Comparison of ENCODE assay signal across 8 mouse cellular contexts in genomic region chr1:166409177-166409700, GRCm38 (mm10). TPM values are rescaled to one million over a fixed set of nuclear protein-coding genes. Genes with fewer than 3 reads are reported as not detected.
DNase-seq lines count a peak whose midpoint lies in the region; ATAC-seq and TF ChIP-seq lines count a peak whose summit lies in the region.

No protein-coding gene starts in this region.

- peak overlapping the region; percentile 61 for H3K4me3 ChIP-seq in erythroblast, embryonic 14.5 days (replicated peaks)
- peak overlapping the region; percentile 53 for H3K4me3 ChIP-seq in embryonic fibroblast, embryonic 13.5 days (ENCODE audit: insufficient read depth, low read length)
- H3K4me3 ChIP-seq in hindbrain, embryonic 10.5 days, result peak overlapping the region; percentile 71
- peak overlapping the region; percentile 78 for H3K4me3 ChIP-seq in limb, embryonic 12.5 days (replicated peaks)
- H3K4me3 ChIP-seq in midbrain, embryonic 10.5 days, result peak overlapping the region; percentile 84

- no peak overlapping the region for H3K27ac ChIP-seq in embryonic fibroblast, embryonic 13.5 days (ENCODE audit: insufficient read depth, low read length)
- peak overlapping the region; percentile 95 for H3K27ac ChIP-seq in hindbrain, embryonic 10.5 days
- peak overlapping the region; percentile 81 for H3K27ac ChIP-seq in limb, embryonic 12.5 days
- H3K27ac ChIP-seq in midbrain, embryonic 10.5 days (replicated peaks), result peak overlapping the region; percentile 98

- H3K9ac ChIP-seq in limb, embryonic 12.5 days (replicated peaks), result peak overlapping the region; percentile 88

- H3K36me3 ChIP-seq in erythroblast, embryonic 14.5 days (ENCODE audit: control insufficient read depth), result no peaks in the 10 kb centered on the region
- peaks cover 42% of the 10 kb centered on the region for H3K36me3 ChIP-seq in hindbrain, embryonic 10.5 days
- peaks cover 37% of the 10 kb centered on the region for H3K36me3 ChIP-seq in limb, embryonic 12.5 days
- H3K36me3 ChIP-seq in midbrain, embryonic 10.5 days, result peaks cover 40% of the 10 kb centered on the region

- DNase-seq in NIH3T3 (ENCODE audit: low read depth), result peak; percentile 47
- peak; percentile 62 for DNase-seq in hindbrain, embryonic 10.5 days (ENCODE audit: low spot score)
- DNase-seq in midbrain, embryonic 10.5 days (ENCODE audit: low spot score), result no peak
- peak; percentile 66 for DNase-seq in yolk sac, embryonic 10.5 days (ENCODE audit: low spot score)

- TF ChIP-seq POLR2A in embryonic fibroblast, embryonic 13.5 days (IDR thresholded peaks at IDR 0.05; ENCODE audit: low read depth, low read length), result no peak

- WGBS in hindbrain, embryonic 10.5 days, result 2% methylated on average over 42 of the region's 45 CpGs
- WGBS in limb, embryonic 12.5 days, result 1% methylated on average over 37 of the region's 45 CpGs
- 2% methylated on average over 45 of the region's 45 CpGs for WGBS in midbrain, embryonic 10.5 days

- peak overlapping the region; percentile 77 for H3K4me2 ChIP-seq in limb, embryonic 12.5 days

- H3K9me3 ChIP-seq in erythroblast, embryonic 14.5 days (ENCODE audit: control insufficient read depth, low read length), result peaks cover 11% of the 10 kb centered on the region
- H3K9me3 ChIP-seq in hindbrain, embryonic 10.5 days, result peaks cover 11% of the 10 kb centered on the region
- peaks cover 13% of the 10 kb centered on the region for H3K9me3 ChIP-seq in limb, embryonic 12.5 days
- H3K9me3 ChIP-seq in midbrain, embryonic 10.5 days (replicated peaks), result peaks cover 14% of the 10 kb centered on the region

- H3K27me3 ChIP-seq in erythroblast, embryonic 14.5 days (ENCODE audit: control insufficient read depth), result peaks cover 7% of the 10 kb centered on the region
- peaks cover 6% of the 10 kb centered on the region; the same call in 1 of the 2 replicates for H3K27me3 ChIP-seq in hindbrain, embryonic 10.5 days (ENCODE audit: insufficient read depth, poor library complexity, severe bottlenecking)
- no peaks in the 10 kb centered on the region for H3K27me3 ChIP-seq in limb, embryonic 12.5 days
- peaks cover 7% of the 10 kb centered on the region for H3K27me3 ChIP-seq in midbrain, embryonic 10.5 days (ENCODE audit: low read depth, poor library complexity, severe bottlenecking)

- ATAC-seq in erythroblast, adult 5-6 weeks (replicated peaks; ENCODE audit: low FRiP score, poor library complexity, severe bottlenecking), result no peak
- ATAC-seq in limb, embryonic 12.5 days (ENCODE audit: insufficient number of reproducible peaks, insufficient read depth, low FRiP score, low TSS enrichment, low read depth), result peak; percentile 58

- TF ChIP-seq CTCF in embryonic fibroblast, embryonic 13.5 days (IDR thresholded peaks at IDR 0.05; ENCODE audit: borderline replicate concordance, insufficient read depth, low read length), result no peak

- H3K4me1 ChIP-seq in erythroblast, embryonic 14.5 days (ENCODE audit: control insufficient read depth), result peaks cover 14% of the 10 kb centered on the region
- no peaks in the 10 kb centered on the region; the same call in 1 of the 2 replicates for H3K4me1 ChIP-seq in embryonic fibroblast, embryonic 13.5 days (ENCODE audit: control insufficient read depth, insufficient read depth, low read length)
- H3K4me1 ChIP-seq in hindbrain, embryonic 10.5 days (replicated peaks), result peaks cover 23% of the 10 kb centered on the region
- H3K4me1 ChIP-seq in limb, embryonic 12.5 days (replicated peaks), result peaks cover 24% of the 10 kb centered on the region
- H3K4me1 ChIP-seq in midbrain, embryonic 10.5 days, result peaks cover 22% of the 10 kb centered on the region

RNA-seq across cellular contexts. Expression of gene Pogk, which starts 0.4 kb away (rescaled TPM):
- 0.02 TPM in 1 of 2 replicates, not detected in the other for polyA plus RNA-seq in erythroblast, embryonic 14.5 days (2012)
- total RNA-seq in erythroblast, adult 5-6 weeks (2015; ENCODE audit: low replicate concordance), result 0.19 and 0.42 TPM in 2 replicates
- total RNA-seq in erythroblast, adult 5-6 weeks (2017; ENCODE audit: low replicate concordance), result 0.42 and 0.60 TPM in 2 replicates
- 17.8 and 20.8 TPM in 2 replicates for polyA plus RNA-seq in embryonic fibroblast, embryonic 13.5 days (2011; ENCODE audit: insufficient read length, low read depth, missing spikeins)
- polyA plus RNA-seq in hindbrain, embryonic 10.5 days (2016; fragmentation: Nextera tagmentation; extraction: Ambion mirVana), result 27.7 and 33.2 TPM in 2 replicates
- 24.9 and 29.0 TPM in 2 replicates for polyA plus RNA-seq in limb, embryonic 12.5 days (2016; fragmentation: Nextera tagmentation; extraction: Ambion mirVana)
- polyA plus RNA-seq in midbrain, embryonic 10.5 days (2016; fragmentation: Nextera tagmentation; extraction: Ambion mirVana), result 26.1 and 37.7 TPM in 2 replicates

RNA-seq across cellular contexts. Expression of gene Tada1, which starts 30.3 kb away (rescaled TPM):
- 0.40 and 1.1 TPM in 2 replicates for polyA plus RNA-seq in erythroblast, embryonic 14.5 days (2012)
- total RNA-seq in erythroblast, adult 5-6 weeks (2015; ENCODE audit: low replicate concordance), result 14.8 and 21.9 TPM in 2 replicates
- 6.0 and 6.6 TPM in 2 replicates for total RNA-seq in erythroblast, adult 5-6 weeks (2017; ENCODE audit: low replicate concordance)
- 20.0 and 28.1 TPM in 2 replicates for polyA plus RNA-seq in embryonic fibroblast, embryonic 13.5 days (2011; ENCODE audit: insufficient read length, low read depth, missing spikeins)
- 58.7 and 60.3 TPM in 2 replicates for polyA plus RNA-seq in hindbrain, embryonic 10.5 days (2016; fragmentation: Nextera tagmentation; extraction: Ambion mirVana)
- polyA plus RNA-seq in limb, embryonic 12.5 days (2016; fragmentation: Nextera tagmentation; extraction: Ambion mirVana), result 60.3 and 60.7 TPM in 2 replicates
- 70.2 and 70.3 TPM in 2 replicates for polyA plus RNA-seq in midbrain, embryonic 10.5 days (2016; fragmentation: Nextera tagmentation; extraction: Ambion mirVana)

Comparison
In these comparisons a context has a peak if more than half of its experiments do, and no peak if none do; other contexts are left out.
1. RNA of gene Pogk, which starts 0.4 kb away (polyA plus RNA-seq): 27.7 to 33.2 TPM in hindbrain, embryonic 10.5 days, 26.1 to 37.7 TPM in midbrain, embryonic 10.5 days, 24.9 to 29.0 TPM in limb, embryonic 12.5 days and 17.8 to 20.8 TPM in embryonic fibroblast, embryonic 13.5 days; 0.02 TPM in erythroblast, embryonic 14.5 days; every median in the first group is over 10 times any median in the second.
2. Peak in every context shown above with its lines, with median percentiles within 50 percentile points of each other: H3K4me3 ChIP-seq.